Mouse (Mus musculus): ENCODE measurements around the gene Gje1.

GRCm38 (mm10) chr10:14759665-14760558, 41.9 kb upstream of the Gje1 start:
- TF ChIP-seq POLR2A (IDR thresholded peaks at IDR 0.05; ENCODE audit: low read depth, low read length), result no peak
- TF ChIP-seq CTCF (conservative IDR thresholded peaks at IDR 0.05; ENCODE audit: insufficient read depth, insufficient read length, low read depth, low read length), result no peak

All from kidney, adult 2 months (tissue).